ENCODE assay signal across 8 mouse cellular contexts in the genomic region with DNA sequence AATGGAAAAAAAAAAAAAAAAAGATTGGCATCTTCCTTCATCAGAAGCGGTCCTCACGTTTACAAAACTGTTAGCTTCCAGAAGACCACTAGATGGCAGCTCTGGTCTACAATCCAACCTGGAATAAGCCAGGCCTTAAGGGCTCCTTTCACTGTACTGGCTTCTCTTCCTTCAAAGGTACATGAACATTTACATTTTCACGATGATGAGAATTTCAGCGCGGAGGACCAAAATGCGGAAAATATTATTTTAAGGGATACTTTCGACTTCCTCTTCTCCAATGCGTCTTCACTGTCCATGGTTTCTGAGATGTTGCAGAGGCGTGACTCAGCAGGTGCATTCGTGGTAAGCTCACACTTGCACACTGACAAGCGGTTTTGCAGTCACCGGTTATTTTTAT.
DNase-seq lines count a peak whose midpoint lies in the region; ATAC-seq and TF ChIP-seq lines count a peak whose summit lies in the region.

No protein-coding gene starts in this region.

- no peak for TF ChIP-seq POLR2A in myocyte (IDR thresholded peaks at IDR 0.05; ENCODE audit: insufficient read length, low read depth)

- no peak overlapping the region for H3K9ac ChIP-seq in kidney, embryonic 16.5 days (replicated peaks; ENCODE audit: low read length)
- H3K9ac ChIP-seq in forebrain, embryonic 11.5 days (ENCODE audit: low read length) = no peak overlapping the region

- WGBS in kidney, embryonic 16.5 days = 46% methylated on average over 12 of the region's 12 CpGs
- 39% methylated on average over 12 of the region's 12 CpGs for WGBS in forebrain, embryonic 11.5 days

- no peaks in the 10 kb centered on the region for H3K9me3 ChIP-seq in kidney, embryonic 16.5 days (ENCODE audit: low read length)
- no peaks in the 10 kb centered on the region for H3K9me3 ChIP-seq in forebrain, embryonic 11.5 days (ENCODE audit: control insufficient read depth, low read length)

- intact Hi-C loops in left cerebral cortex, postnatal 36 days (cut with DNase I) = loop anchor here (5.0 kb wide), 3 partner anchors 205 to 860 kb away; no protein-coding TSS in a partner anchor

- no peak overlapping the region for H3K4me2 ChIP-seq in kidney, embryonic 16.5 days (replicated peaks; ENCODE audit: low read depth, low read length)
- H3K4me2 ChIP-seq in forebrain, embryonic 11.5 days (ENCODE audit: low read depth, low read length, severe bottlenecking) = no peak overlapping the region
- H3K4me2 ChIP-seq in myocyte (ENCODE audit: low read depth) = peak overlapping the region; percentile 8

- H3ac ChIP-seq in myocyte (ENCODE audit: control insufficient read depth, insufficient read length) = no peak overlapping the region

- H3K79me2 ChIP-seq in myocyte (ENCODE audit: control insufficient read depth, insufficient read depth) = no peaks in the 10 kb centered on the region

- no peak overlapping the region for H3K4me3 ChIP-seq in kidney, embryonic 16.5 days (ENCODE audit: low read length)
- H3K4me3 ChIP-seq in forebrain, embryonic 11.5 days (ENCODE audit: low read depth, low read length) = no peak overlapping the region
- H3K4me3 ChIP-seq in myocyte = no peak overlapping the region

- no peaks in the 10 kb centered on the region for H3K4me1 ChIP-seq in kidney, embryonic 16.5 days (ENCODE audit: insufficient read depth, low read length)
- no peaks in the 10 kb centered on the region for H3K4me1 ChIP-seq in forebrain, embryonic 11.5 days (replicated peaks; ENCODE audit: control insufficient read depth, insufficient read depth, low read length)

- no peak for ATAC-seq in kidney, embryonic 16.5 days (ENCODE audit: low FRiP score, low TSS enrichment)
- peak; percentile 70 for ATAC-seq in forebrain, embryonic 11.5 days (replicated peaks; ENCODE audit: low FRiP score)
- peak; percentile 80 for ATAC-seq in inflammation-experienced regulatory T-cells, adult 6 months

- peak; percentile 16 for DNase-seq in kidney, adult 18-20 months
- DNase-seq in brain, embryonic 18.5 days (ENCODE audit: low read depth, low spot score) = peak; percentile 62
- DNase-seq in forebrain, embryonic 11.5 days (ENCODE audit: low spot score) = no peak
- peak; percentile 25 to 50 for DNase-seq in left cerebral cortex, postnatal 36 days (ENCODE audit: low spot score in 2 of 2)
- no peak for DNase-seq in gastrocnemius, postnatal 10 days

- peaks cover 9% of the 10 kb centered on the region; the same call in 1 of the 2 replicates for H3K36me3 ChIP-seq in kidney, embryonic 16.5 days (ENCODE audit: insufficient read depth, low read length)
- H3K36me3 ChIP-seq in forebrain, embryonic 11.5 days (ENCODE audit: control insufficient read depth, insufficient read depth, low read length) = no peaks in the 10 kb centered on the region
- no peaks in the 10 kb centered on the region for H3K36me3 ChIP-seq in myocyte (ENCODE audit: control insufficient read depth, insufficient read depth)

- no peaks in the 10 kb centered on the region for H3K27me3 ChIP-seq in kidney, embryonic 16.5 days (ENCODE audit: insufficient read depth, low read length)
- no peaks in the 10 kb centered on the region for H3K27me3 ChIP-seq in forebrain, embryonic 11.5 days (ENCODE audit: control insufficient read depth, insufficient read depth, low read length)
- H3K27me3 ChIP-seq in myocyte (ENCODE audit: control insufficient read depth, insufficient read depth, insufficient read length) = no peaks in the 10 kb centered on the region

- H3K27ac ChIP-seq in kidney, embryonic 16.5 days (ENCODE audit: low read length) = no peak overlapping the region
- no peak overlapping the region for H3K27ac ChIP-seq in forebrain, embryonic 11.5 days (ENCODE audit: low read depth, low read length)

TF ChIP-seq in myocyte, 11 proteins besides CTCF, POLR2A, EP300 and RAD21:
- TF ChIP-seq MYOD1 (IDR thresholded peaks at IDR 0.05; ENCODE audit: control insufficient read depth in 1 of 3, insufficient read length in 2 of 3, low read depth in 2 of 3) (peak in 2 of 3 experiments; percentile 43 to 52), USF1 (IDR thresholded peaks at IDR 0.05; ENCODE audit: low read depth) (no peak)

Comparison
In these comparisons a context has a peak if more than half of its experiments do, and no peak if none do; other contexts are left out.
1. DNase-seq: peak in kidney, adult 18-20 months (single experiment), brain, embryonic 18.5 days (single experiment) and left cerebral cortex, postnatal 36 days (2 of 2); none in forebrain, embryonic 11.5 days (single experiment) and gastrocnemius, postnatal 10 days (single experiment).